Mouse (Mus musculus) skeletal muscle tissue, postnatal 0 days (tissue): ENCODE results near the gene Gpatch2. TPM values are rescaled to one million over a fixed set of nuclear protein-coding genes. Genes with fewer than 3 reads are reported as not detected.

Source experiments
- polyA plus RNA-seq: library from polyadenylated mRNA; unstranded; fragments of >200 nt; fragmentation: Nextera tagmentation; extraction: Ambion mirVana; gene quantifications from 2 replicates; pipeline ENCODE4 v1.2.1, GENCODE M21; 2015

The Gpatch2 gene
- 6.0 and 7.1 TPM in 2 replicates for polyA plus RNA-seq

DNA sequence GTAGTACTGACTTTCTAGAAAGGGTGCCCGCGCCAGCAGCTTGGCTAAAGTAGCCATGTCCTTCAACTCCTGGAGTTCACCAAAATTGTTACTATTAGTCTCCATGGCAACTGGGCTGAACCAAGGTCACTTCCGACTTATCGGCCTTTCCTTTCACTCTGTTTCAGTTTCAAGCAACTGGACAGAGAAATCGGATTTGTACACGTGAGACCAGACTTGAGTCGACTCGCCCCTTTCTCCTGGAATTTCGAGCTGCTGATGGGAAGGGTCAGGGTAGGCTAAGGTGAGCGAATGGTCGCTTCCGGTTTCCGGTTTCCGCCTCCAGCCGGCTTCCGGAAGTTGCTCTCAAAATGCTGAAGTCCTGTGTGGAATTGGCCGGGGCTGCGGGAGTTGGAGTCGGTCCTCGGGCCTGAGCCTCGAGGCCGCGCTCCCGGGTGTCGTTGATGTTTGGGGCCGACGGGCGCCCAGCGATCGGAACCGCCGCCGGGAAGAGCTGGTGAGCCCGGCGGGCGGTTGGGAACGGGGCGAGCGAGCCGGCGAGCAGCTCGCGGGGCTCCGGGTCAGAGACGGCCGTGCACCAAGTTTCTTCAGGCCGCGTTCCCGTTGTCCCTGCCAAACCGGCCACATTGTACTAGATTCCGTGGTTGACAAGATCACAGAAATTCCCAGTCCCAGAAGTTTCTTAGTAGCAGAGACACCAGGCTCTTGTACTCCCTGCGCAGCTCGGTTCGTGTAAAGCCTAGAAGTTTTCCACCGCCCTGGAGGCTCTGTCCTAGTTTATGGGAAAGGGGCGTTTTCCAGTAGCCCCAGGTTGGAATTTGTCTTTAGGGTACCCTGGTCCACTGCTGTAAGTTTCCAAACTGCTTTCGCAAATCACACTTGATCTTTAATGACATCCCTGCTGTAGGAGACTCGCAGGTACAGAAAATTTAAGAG, at the start of gene Gpatch2, which contains the start of gene Spata17:
TSS of gene Gpatch2 (plus strand) at position 328 of the 936 bp plus-strand sequence.
TSS of gene Spata17 (minus strand) at position 285 of the 936 bp plus-strand sequence.

Other genes starting within 250 kb of the Gpatch2 start
- 0.04 TPM in 1 of 2 replicates, not detected in the other for gene D1Pas1, start 248.1 kb upstream of the Gpatch2 start, polyA plus RNA-seq
- 0.21 and 0.22 TPM in 2 replicates for gene Spata17, start within 50 bp of the Gpatch2 start, polyA plus RNA-seq